Mouse (Mus musculus): ENCODE measurements around the gene B3gnt6. TPM values are rescaled to one million over a fixed set of nuclear protein-coding genes. Genes with fewer than 3 reads are reported as not detected.
"Not testable (repeated sequence)": the region's sequence is repeated elsewhere in the genome, so short reads cannot be mapped to it uniquely, and the experiment has no call there.

Gene B3gnt6
- not detected for total RNA-seq (2021)

DNA sequence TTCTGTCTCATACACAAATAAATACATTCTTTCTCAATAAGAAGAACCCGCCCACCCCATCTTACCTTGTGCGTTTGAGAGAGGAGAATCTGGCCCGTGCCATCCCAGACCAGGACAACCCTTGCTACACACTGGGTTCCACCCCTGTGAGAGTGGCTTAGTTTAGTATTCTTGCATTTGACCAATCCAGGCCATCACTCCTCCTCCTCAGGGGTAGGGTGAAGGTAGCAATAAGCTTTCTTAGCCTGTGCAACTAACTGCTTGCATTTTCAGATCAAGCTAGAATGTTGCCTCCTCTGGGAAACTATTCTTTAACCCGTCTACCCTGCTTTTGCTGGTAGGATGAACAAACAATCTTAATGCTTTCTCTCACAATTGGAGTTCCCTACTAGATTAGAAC is at the start of gene B3gnt6:
B3gnt6 (minus strand) TSS at position 101 of the 400 bp plus-strand sequence.
- no peak for DNase-seq
- intact Hi-C loops (cut with DNase I) = no loop called here

DNA sequence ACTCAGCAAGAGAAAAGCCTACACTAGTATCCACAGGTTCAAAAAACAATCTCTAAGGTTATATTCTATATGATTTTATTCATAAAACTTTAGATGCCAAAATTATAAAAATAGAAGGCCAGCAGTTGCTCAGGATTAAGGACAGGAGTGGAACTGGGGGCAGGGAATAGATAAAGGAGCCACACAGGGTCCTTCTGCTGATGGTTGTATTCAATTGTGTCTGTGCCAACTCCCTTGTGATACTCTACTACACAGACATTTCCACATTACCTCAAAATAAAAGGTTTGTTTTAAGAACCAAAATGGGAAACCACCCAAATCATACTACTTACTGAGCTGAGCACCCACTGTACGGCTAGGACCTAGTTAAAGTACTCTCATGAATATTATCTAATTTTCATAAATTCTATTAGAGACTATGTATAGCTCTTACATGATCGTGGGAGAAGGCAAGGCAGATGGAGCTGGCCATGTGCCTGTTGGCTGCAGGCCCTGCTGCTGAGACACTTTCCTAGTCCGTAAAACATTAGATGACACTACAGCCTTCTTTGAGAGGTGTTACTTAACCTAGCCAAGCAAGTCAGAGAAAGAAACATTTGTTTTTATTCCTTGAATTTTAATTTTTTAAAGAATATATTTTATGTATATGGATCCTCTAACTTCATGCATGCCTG is 37.5 kb upstream of the B3gnt6 start:
- DNase-seq = peak; percentile 32 to 63
- intact Hi-C loops (cut with DNase I) = no loop called here

DNA sequence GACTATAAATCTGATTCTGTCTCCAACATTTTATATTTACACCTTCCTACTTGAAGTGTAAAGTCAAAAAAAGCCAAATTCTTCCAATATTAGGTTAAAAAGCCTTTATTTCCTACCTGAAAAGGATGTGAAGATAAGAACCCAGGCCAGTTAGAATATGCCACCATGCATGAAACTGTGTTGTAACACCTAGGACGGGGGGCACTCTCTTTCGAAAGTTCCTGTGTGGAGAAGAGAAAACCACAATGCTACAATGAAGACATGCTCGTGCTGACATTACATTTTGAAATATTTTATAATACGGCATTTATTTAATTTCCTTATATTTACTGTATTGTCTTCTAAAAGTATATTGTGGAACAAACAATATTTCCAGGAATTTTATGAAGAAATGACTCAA is 24.5 kb upstream of the B3gnt6 start:
- intact Hi-C loops (cut with DNase I) = no loop called here
- no peak for DNase-seq

DNA sequence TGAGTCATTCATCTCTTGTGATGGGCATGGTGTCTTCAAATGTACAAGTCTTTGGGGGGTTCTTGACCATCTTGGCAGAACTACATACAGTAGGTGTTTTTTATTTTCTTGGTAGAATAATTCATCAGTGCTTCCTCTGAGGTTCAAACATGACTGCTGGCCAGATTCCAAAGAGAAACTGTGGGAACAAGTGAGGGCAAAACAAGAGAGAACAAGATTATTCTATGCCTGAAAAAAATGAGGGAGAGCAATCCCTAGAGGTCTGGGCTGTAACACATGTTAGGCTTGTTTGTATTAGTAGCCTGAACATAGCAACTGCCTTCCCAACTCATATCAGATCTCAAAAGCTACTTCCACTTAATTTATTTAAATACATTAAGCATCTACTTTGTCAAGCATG is 17.4 kb upstream of the B3gnt6 start:
- intact Hi-C loops (cut with DNase I) = no loop called here

DNA sequence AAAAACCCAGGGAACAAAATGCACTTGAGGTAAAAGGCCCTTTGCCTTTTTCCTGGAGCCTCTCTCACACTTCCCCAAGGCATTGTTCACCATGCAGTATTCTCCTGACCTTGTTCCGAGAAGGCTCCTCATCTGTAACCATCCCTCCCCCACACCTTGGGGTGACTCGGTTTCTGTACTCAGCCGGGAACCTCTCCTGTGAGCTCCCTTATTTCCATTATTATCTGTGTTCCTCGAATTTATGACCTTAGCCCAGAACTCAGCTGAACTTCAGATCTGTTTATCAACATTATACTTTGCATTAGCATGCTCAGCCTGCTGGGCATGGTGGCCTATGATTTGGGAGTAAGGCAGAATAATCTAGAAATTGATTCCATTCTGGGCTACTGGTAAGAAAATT is 3.7 kb upstream of the B3gnt6 start:
- intact Hi-C loops (cut with DNase I) = no loop called here
- DNase-seq = no peak

More for the DNA sequence above, 17.4 kb upstream of the B3gnt6 start:
- no peak for DNase-seq

DNA sequence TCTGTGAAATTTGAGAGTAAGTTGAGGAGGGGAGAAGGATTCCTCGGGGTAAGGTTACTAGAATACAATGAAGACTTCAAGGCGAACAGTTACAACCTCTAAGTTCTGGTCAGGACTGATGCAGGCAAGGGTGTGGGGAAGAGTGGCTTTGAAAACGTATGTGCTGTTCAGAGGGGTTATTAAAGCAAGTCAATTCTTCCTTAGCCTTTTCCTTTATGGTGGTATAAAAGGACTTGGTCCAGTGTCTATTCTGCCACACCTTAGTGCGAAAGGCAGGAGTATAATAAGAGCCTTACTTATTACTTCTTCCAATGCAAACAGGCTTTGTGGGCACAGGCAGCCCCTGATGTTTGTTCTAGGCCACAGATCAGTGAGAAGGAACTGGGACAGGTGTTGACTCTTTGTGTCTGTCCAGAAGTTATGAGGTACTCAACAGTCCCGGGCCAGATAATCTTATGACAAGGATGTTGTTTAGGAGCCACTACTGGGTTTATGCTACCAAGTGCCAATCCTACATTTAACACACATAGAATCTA is 2.3 kb upstream of the B3gnt6 start:
- intact Hi-C loops (cut with DNase I) = no loop called here
- DNase-seq = no peak

DNA sequence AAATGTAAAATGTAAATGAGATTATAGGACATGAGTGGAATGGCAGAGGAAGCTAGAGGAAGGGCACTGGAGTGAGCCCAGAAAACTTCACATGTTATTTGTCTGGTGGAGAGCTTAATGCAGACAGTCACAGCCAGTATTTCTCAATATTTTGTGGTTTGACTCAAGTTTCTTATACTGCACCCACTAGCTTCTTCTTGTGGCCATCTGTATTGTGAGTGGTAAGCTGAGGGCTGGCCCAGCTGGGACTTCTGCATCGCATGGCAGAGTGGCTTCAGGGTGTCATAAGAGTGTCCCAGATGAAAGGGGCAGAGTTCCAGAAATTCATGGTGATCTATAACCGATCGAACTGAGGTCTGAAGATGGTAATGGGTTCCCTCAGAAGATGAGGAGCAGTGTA is 1.1 kb upstream of the B3gnt6 start:
- no peak for DNase-seq
- intact Hi-C loops (cut with DNase I) = no loop called here

DNA sequence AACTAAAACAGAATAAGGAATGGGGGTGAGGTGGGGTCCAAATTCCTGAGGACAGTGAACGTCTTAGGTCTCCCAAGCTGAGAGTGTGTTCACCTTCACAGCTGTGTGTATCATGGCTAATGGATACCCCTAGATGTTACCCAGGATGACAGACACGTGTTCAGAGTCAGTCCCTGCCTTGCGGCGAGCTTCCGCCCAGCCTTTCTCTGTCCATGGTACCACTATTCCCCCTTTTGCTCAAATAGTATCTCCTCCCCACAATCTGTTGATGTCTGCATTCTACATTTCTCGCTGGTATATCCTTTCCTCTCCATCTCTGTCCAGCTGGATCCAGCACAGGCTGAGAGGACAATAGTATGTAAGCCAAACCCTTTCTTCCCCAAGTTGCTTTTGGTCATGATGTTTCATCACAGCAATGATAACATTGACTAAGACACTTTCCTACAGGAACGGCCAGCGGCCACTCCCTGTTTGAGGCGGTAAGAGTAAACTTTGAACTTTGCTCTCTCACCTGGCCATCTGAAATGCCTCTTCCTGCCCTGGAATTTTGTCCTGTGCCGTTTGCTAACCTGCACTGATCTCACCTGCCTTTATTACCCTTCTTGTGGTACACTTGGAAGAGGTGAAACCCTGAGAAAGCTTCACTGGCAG is 4.0 kb downstream of the B3gnt6 start:
- intact Hi-C loops (cut with DNase I) = no loop called here
- DNase-seq = no peak

DNA sequence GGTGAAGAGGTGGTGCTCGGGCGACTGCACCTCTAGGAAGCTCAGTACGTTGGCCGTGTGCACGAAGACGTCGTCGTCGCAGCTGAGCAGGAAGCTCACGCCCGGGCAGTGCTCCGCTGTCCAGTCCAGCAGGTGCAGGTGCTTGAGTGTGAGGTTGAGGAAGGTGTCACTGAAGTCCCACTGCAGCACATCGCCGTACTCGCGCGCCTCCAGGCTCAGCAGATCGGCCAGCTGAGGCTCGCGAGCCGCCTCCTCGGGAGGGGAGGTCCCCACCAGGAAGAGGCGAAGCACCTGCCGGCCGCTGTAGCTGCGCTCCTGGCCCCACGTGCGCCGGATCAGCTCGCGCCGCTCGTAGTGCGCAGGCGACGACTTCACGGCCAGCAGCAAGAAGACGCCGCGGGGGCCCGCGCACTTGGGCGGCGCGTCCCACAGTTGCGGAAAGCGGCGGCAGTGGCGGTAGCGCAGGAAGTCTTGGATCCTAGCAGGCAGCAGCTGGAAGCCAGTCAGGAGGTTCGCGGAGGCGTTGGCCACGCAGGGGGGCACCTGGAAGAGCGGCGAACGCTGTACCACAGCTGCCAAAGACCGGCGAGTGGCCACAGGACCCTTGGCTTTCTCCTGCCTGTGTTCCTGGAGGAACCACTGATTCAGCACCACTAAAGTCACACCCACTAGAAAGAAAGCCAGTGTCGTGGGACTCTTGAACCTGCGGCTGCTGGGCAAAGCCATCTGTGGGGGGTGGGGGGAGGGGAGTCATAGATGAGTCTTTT is 5.1 kb downstream of the B3gnt6 start:
- intact Hi-C loops (cut with DNase I) = loop anchor here (5.0 kb wide), 1 partner anchor 148 kb away; no protein-coding TSS in a partner anchor
- DNase-seq = no peak

DNA sequence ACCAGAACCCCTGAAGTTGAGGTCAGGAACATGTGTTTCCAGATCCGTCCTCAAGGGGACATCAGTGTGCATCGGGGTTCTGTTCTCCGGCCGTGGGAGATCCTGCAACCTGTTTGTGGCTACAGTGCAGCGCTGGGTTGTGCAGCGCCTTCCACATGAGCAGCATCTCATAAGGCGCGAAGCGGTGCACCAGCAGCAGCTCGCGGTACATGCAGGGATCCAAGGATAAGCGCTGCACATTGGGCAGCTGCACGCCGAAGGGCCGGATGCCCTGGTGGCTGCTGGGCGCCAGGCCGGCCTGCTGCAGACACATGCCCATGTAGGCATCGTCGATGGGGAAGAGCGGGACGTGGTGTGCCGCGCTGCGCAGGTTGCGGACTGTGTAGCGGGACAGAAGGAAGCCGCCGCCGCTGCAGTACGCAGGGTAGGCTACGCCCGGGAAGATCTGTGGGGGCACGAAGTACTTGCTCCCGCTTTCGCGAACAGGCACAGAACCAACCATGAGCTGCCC is 5.7 kb downstream of the B3gnt6 start:
- no peak for DNase-seq
- intact Hi-C loops (cut with DNase I) = loop anchor here (5.0 kb wide), 1 partner anchor 149 kb away; no protein-coding TSS in a partner anchor

DNA sequence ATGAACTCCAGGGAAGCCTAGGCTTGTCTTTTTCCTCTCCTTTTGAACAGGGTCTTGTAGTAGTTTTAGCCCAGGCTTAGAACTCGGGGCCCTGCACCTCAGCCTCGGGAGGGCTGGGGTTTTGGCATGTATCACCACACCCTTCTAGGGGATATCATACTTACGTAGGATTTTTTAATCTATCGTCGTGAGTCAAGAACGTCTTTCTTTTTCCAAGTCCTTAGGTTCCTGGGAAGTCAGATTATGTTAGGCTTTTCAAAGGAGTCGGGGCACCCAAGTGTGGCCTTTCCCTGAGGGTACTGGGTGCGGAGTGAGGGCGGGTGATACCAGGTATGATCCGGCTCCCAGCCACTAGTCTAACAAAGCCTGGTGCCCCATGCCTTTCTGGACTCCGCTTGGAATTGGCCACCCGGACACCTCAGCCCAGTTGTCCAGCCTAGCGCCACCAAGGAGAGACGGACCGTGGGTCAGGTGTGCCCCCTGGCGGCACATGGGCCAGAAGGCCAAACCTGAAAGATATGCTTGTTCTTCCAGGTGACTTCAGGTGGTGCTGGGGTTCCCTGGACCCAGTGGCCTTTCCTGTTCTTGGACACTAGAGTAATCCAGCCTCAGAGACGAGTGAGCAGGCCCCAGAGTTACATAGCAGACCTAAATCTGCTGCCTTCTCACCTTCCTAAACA is 7.6 kb downstream of the B3gnt6 start:
- intact Hi-C loops (cut with DNase I) = loop anchor here (1.0 to 5.0 kb wide), 2 partner anchors 36 to 151 kb away; no protein-coding TSS in a partner anchor
- DNase-seq = no peak

DNA sequence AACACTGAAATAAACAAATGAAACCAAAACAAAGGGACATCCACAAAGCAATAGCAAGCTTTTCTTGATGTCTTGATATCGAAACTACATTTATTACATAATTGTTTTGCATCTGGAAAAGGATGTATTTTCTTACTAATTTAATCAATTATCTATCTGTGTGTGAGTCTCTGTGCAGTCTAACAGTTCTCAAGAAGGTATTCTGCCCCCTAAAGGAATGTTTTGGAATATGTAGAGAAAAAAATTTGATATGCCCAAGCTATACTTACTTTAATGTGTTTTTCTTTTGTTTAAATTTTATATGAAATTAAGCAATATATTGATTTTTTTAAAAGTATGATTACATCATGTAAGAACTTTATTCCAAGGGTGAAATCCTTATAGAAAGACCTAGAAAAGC is 8.7 kb downstream of the B3gnt6 start:
- intact Hi-C loops (cut with DNase I) = loop anchor here (5.0 kb wide), 1 partner anchor 152 kb away; no protein-coding TSS in a partner anchor

DNA sequence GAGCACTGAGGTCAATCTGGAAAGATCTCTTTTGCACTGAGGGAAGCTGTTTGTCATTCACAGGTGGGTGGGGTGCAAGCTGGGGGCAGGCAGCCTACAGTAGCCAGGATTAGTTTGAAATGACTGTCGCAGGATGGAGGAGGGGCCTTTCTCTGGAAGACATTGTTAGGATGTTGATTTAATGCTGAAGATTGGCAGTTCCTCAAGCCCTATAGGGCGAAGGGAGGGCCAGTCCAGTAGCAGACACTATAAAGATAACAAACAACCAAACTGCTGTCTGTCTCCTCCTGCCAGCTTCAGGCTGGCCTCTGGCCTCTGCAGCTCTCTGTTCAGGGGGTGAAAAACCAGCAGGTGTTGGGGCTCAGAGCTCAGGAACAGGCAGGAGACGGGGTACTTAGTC is 9.5 kb downstream of the B3gnt6 start:
- intact Hi-C loops (cut with DNase I) = loop anchor here (5.0 kb wide), 1 partner anchor 153 kb away; no protein-coding TSS in a partner anchor
- no peak for DNase-seq

More for the DNA sequence above, 8.7 kb downstream of the B3gnt6 start:
- no peak for DNase-seq

DNA sequence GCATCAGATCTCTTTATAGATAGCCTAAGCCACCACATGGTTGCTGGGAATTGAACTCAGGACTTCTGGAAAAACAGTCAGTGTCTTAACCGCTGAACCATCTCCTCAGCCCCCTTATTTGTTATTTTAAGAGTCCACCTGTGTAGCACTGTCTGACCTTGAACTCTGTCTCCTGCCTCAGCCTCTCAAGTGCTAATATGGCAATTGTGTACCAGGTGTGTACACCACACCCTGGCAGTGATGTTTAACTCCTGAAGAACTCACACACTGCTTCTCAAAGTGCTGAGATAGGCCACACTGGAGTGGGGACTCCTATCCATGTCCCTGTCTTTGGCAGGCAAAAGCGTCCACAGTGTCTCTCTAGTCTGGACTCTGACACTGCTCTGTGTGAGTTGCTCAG is 10.6 kb downstream of the B3gnt6 start:
- intact Hi-C loops (cut with DNase I) = no loop called here
- DNase-seq = no peak

DNA sequence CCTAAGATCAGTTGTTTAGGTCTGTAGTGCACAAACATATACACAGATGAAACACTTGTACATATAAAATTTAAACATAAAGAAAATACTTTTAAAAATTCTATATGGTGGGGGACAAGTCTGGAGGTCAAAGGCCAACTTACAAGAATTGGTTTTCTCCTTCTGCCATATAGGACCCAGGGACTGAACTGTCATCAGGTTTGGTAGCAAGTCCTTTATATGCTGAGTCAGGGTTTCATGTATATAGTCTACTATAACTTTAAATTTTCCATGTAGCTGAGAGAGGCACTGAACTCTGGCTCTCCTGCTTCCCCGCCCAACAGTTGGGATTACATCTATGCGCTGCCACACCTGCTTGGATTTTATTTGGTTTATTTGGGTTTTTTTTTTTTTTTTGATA is 11.0 kb downstream of the B3gnt6 start:
- intact Hi-C loops (cut with DNase I) = no loop called here
- no peak for DNase-seq

DNA sequence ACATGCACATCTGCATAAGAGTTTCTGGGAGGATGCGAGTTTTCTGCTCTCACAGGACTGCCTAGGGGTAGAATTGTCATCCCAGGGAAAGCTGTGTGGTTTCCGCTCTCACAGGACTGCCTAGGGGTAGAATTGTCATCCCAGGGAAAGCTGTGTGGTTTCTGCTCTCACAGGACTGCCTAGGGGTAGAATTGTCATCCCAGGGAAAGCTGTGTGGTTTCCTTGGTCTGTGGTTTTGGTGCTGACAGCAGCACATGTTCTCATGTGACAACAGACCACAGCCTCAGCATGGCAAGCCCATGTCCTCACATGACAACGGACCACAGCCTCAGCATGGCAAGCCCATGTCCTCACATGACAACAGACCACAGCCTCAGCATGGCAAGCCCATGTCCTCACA is 11.9 kb downstream of the B3gnt6 start:
- DNase-seq; intact Hi-C loops (cut with DNase I): not testable (repeated sequence)

DNA sequence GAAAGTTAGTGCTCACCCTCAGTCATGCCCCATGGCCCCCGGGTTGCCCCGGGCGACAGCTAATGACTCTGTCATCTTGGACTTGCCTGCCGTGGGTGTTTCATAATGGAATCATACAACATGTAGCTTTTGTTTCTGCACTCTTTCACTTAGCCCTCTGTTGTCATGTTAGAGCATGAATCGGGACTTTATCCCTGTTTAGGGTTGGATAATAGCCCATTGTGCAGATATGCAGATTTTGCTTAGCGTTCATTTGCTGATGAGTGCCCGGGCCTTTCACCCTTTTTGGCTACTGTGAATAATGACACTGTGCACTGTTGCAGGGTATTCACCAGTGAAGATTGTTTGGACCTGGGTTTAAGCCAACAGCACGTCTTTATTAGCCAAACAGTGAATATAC is 12.6 kb downstream of the B3gnt6 start:
- no peak for DNase-seq
- intact Hi-C loops (cut with DNase I) = no loop called here

DNA sequence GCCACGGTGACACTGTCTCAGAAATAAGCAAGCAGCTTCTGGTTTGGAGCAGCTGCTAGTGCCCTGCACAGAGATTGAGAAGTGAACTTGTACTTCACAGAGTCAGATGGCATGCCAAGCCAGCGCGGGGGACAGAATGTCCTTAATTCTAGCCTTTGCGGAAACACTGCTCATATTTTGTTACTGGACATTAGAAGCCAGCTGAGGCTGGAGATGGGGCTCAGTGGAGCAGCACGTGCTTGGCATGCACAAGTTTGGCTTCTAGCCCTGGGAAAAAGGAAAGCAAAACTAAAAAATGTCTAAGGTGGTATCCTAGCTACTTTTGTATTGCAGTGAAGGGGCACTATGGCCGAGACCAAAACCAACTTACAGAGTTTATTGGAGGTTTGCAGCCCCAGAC is 14.0 kb downstream of the B3gnt6 start:
- intact Hi-C loops (cut with DNase I) = no loop called here
- DNase-seq = no peak

DNA sequence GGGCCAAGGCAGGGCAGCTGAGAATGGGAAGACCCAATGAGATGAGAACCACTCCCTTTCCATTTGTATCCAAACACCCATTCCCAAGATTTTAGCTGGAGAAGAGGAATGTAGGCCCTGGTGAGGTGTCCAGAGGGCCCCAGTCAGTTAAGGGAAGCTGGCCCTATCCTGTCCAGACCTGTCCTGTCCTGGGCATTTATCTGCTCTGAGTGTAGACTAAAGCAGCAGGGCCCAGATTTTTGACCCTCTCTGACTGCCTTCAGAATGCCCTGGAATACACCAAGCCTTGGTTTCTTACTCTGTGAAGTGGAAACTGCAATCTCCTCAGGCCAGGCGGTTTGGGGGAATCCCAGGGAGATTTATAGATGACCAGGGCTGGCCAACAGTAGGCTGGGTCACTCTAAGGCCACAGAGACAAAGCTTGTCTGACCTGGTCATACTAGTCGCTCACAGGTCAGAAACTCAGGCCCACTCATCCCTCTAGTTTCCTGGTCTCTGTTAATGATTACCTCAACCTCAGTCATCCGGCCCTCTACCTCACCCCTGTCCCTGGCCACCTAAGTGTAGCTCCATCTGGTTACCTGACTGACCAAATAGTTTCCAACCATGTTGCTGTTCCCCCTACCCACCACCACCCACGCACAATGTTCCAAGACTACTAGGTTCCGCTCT is 20.6 kb downstream of the B3gnt6 start:
- intact Hi-C loops (cut with DNase I) = no loop called here
- DNase-seq = no peak
